Mouse (Mus musculus): ENCODE data around the gene Ubac2. TPM values are rescaled to one million over a fixed set of nuclear protein-coding genes. Genes with fewer than 3 reads are reported as not detected.

Gene Ubac2
- polyA plus RNA-seq, 1 experiment = 39.4 TPM

- peak; percentile 84 for DNase-seq (ENCODE audit: low read depth)
- TF ChIP-seq POLR2A (IDR thresholded peaks at IDR 0.05; ENCODE audit: borderline replicate concordance, extremely low read depth, insufficient read depth, insufficient read length, poor library complexity, severe bottlenecking) (no peak), CTCF (IDR thresholded peaks at IDR 0.05; ENCODE audit: borderline replicate concordance, extremely low read depth, insufficient read depth, insufficient read length) (peak; percentile 44; the same call in 1 of the 2 replicates)
Measured at GRCm38 (mm10) chr14:121928375-121929137, 50.1 kb downstream of the Ubac2 start.

DNA sequence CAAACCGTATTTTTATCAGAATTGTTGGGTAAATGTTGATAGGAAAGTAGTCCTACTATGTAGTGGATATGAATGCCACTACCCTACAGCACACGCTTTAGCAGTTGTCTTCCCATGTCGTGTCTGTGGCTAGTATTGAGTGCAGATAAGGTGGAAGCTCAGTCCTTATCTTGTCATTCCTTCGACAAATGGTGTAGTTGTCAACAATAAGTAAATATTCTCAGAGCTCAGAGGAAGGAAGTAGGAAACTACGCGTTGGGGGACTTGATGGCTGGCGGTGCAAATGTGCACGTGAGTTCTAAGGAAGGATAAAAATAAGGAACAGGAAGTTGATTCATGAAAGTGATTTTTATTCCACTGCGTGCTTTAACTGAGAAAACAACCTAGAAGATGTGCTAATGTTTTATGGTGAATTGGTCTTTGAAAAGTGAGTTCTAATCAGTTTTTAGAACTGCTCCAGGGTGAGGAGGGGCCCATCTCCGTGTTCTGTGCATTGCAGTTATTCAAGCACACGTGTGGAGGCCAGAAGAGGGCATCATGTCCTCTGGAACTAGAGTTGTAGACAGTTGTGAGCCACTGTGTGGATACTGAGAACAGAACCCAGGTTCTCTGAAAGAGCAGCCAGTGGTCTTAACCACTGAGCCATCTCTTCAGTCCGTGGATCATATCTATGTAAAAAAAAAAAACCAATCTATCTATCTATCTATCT, 51.0 kb downstream of the Ubac2 start:
- TF ChIP-seq CTCF (IDR thresholded peaks at IDR 0.05; ENCODE audit: borderline replicate concordance, extremely low read depth, insufficient read depth, insufficient read length) (no peak), POLR2A (IDR thresholded peaks at IDR 0.05; ENCODE audit: borderline replicate concordance, extremely low read depth, insufficient read depth, insufficient read length, poor library complexity, severe bottlenecking) (no peak)
- no peak for DNase-seq (ENCODE audit: low read depth)

GRCm38 (mm10) chr14:121930731-121931383, 52.4 kb downstream of the Ubac2 start:
- TF ChIP-seq CTCF (IDR thresholded peaks at IDR 0.05; ENCODE audit: borderline replicate concordance, extremely low read depth, insufficient read depth, insufficient read length) (no peak), POLR2A (IDR thresholded peaks at IDR 0.05; ENCODE audit: borderline replicate concordance, extremely low read depth, insufficient read depth, insufficient read length, poor library complexity, severe bottlenecking) (no peak)
- no peak for DNase-seq (ENCODE audit: low read depth)

- no peak for DNase-seq (ENCODE audit: low read depth)
- no peak for TF ChIP-seq POLR2A (IDR thresholded peaks at IDR 0.05; ENCODE audit: borderline replicate concordance, extremely low read depth, insufficient read depth, insufficient read length, poor library complexity, severe bottlenecking)
- TF ChIP-seq CTCF (IDR thresholded peaks at IDR 0.05; ENCODE audit: borderline replicate concordance, extremely low read depth, insufficient read depth, insufficient read length) = no peak
Measured at GRCm38 (mm10) chr14:121931594-121931993, 53.2 kb downstream of the Ubac2 start.

DNA sequence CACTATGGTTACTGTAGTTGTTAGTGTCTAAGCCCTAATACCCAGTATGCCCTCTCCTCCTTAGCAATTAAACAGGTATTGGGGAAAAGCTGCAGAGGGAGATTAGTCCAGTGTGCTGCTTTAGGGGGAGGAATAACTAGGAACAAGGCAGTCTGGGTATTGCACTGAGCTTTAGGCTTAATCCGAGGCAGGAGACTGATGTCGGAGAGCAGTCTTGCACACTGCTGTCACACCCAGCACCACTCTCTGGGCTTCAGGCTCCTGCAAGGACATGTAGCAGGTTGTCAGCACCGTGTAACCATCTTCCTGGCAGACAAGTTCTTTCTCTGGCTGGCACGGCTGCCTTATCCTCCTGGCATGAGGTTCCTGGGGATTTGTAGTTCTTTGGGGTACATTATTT, 53.8 kb downstream of the Ubac2 start:
- DNase-seq (ENCODE audit: low read depth) = peak; percentile 25
- TF ChIP-seq POLR2A (IDR thresholded peaks at IDR 0.05; ENCODE audit: borderline replicate concordance, extremely low read depth, insufficient read depth, insufficient read length, poor library complexity, severe bottlenecking) = no peak
- no peak for TF ChIP-seq CTCF (IDR thresholded peaks at IDR 0.05; ENCODE audit: borderline replicate concordance, extremely low read depth, insufficient read depth, insufficient read length)

GRCm38 (mm10) chr14:121933906-121934596, 55.6 kb downstream of the Ubac2 start:
- no peak for DNase-seq (ENCODE audit: low read depth)
- TF ChIP-seq CTCF (IDR thresholded peaks at IDR 0.05; ENCODE audit: borderline replicate concordance, extremely low read depth, insufficient read depth, insufficient read length) = no peak
- no peak for TF ChIP-seq POLR2A (IDR thresholded peaks at IDR 0.05; ENCODE audit: borderline replicate concordance, extremely low read depth, insufficient read depth, insufficient read length, poor library complexity, severe bottlenecking)

DNA sequence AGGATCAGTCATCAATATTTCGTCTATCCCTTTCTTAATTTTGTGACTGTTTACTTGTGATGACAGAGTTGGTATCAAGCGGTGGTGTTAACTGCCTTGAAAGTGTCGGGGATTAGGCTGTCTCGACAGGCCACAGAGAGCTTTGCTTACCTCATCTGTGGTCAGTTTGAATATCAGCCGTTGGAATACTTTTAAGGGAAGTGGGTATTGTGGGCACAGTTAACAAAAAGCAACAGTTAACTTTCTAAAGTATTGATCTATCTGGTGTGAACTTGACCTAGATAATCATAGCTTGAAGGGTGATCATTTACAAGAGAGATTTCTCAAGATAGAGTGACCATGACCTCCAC, 56.2 kb downstream of the Ubac2 start:
- TF ChIP-seq CTCF (IDR thresholded peaks at IDR 0.05; ENCODE audit: borderline replicate concordance, extremely low read depth, insufficient read depth, insufficient read length) (no peak), POLR2A (IDR thresholded peaks at IDR 0.05; ENCODE audit: borderline replicate concordance, extremely low read depth, insufficient read depth, insufficient read length, poor library complexity, severe bottlenecking) (no peak)
- DNase-seq (ENCODE audit: low read depth) = no peak

- no peak for TF ChIP-seq POLR2A (IDR thresholded peaks at IDR 0.05; ENCODE audit: borderline replicate concordance, extremely low read depth, insufficient read depth, insufficient read length, poor library complexity, severe bottlenecking)
- TF ChIP-seq CTCF (IDR thresholded peaks at IDR 0.05; ENCODE audit: borderline replicate concordance, extremely low read depth, insufficient read depth, insufficient read length) = no peak
- DNase-seq (ENCODE audit: low read depth) = no peak
Measured at GRCm38 (mm10) chr14:121936356-121936755, 57.9 kb downstream of the Ubac2 start.

GRCm38 (mm10) chr14:121936856-121937255, 58.4 kb downstream of the Ubac2 start:
- TF ChIP-seq POLR2A (IDR thresholded peaks at IDR 0.05; ENCODE audit: borderline replicate concordance, extremely low read depth, insufficient read depth, insufficient read length, poor library complexity, severe bottlenecking) (no peak), CTCF (IDR thresholded peaks at IDR 0.05; ENCODE audit: borderline replicate concordance, extremely low read depth, insufficient read depth, insufficient read length) (no peak)
- DNase-seq (ENCODE audit: low read depth) = no peak

- TF ChIP-seq POLR2A (IDR thresholded peaks at IDR 0.05; ENCODE audit: borderline replicate concordance, extremely low read depth, insufficient read depth, insufficient read length, poor library complexity, severe bottlenecking) (no peak), CTCF (IDR thresholded peaks at IDR 0.05; ENCODE audit: borderline replicate concordance, extremely low read depth, insufficient read depth, insufficient read length) (no peak)
- DNase-seq (ENCODE audit: low read depth) = no peak
Measured at GRCm38 (mm10) chr14:121937601-121938255, 59.3 kb downstream of the Ubac2 start.

Measured in brain, embryonic 14.5 days (tissue).